Mouse (Mus musculus): Measurements from ENCODE around the gene Sfr1. TPM values are rescaled to one million over a fixed set of nuclear protein-coding genes. Genes with fewer than 3 reads are reported as not detected.

The Sfr1 gene
- polyA plus RNA-seq (2015; fragmentation: Nextera tagmentation; extraction: Ambion mirVana), result 225 and 236 TPM in 2 replicates

- under 1% methylated on average over 70 of the region's 72 CpGs for WGBS
- peak; percentile 97 for ATAC-seq (ENCODE audit: low read depth)
- no peaks in the 10 kb centered on the region for H3K9me3 ChIP-seq (ENCODE audit: control insufficient read depth, low read length)
These were observed at the start of gene Sfr1 for GRCm38 (mm10) chr19:47731071-47731881. Gene Sfr1 (plus strand): TSS chr19:47731682.

GRCm38 (mm10) chr19:47689592-47689991 lies 41.9 kb upstream of the Sfr1 start:
- WGBS, result 66% methylated on average over 7 of the region's 7 CpGs
- H3K4me1 ChIP-seq (replicated peaks; ENCODE audit: control insufficient read depth, insufficient read depth, low read length), result no peaks in the 10 kb centered on the region
- no peak overlapping the region for H3K4me3 ChIP-seq (ENCODE audit: low read length)
- no peak overlapping the region for H3K4me2 ChIP-seq (ENCODE audit: low read depth, low read length)
- H3K9ac ChIP-seq (ENCODE audit: low read length), result no peak overlapping the region
- H3K27ac ChIP-seq (ENCODE audit: low read length), result no peak overlapping the region
- ATAC-seq (ENCODE audit: low read depth), result no peak
- H3K36me3 ChIP-seq (ENCODE audit: control insufficient read depth, insufficient read depth, low read length), result no peaks in the 10 kb centered on the region
- no peaks in the 10 kb centered on the region for H3K9me3 ChIP-seq (ENCODE audit: control insufficient read depth, low read length)
- H3K27me3 ChIP-seq (ENCODE audit: control insufficient read depth, insufficient read depth, low read depth, low read length), result no peaks in the 10 kb centered on the region

More at GRCm38 (mm10) chr19:47731071-47731881, at the start of gene Sfr1:
- peak within 1 kb of the TSS; percentile 86 for H3K9ac ChIP-seq (ENCODE audit: low read length)
- peaks cover 13% of the 10 kb centered on the region for H3K4me1 ChIP-seq (replicated peaks; ENCODE audit: control insufficient read depth, insufficient read depth, low read length)
- peak within 1 kb of the TSS; percentile 74 for H3K4me2 ChIP-seq (ENCODE audit: low read depth, low read length)
- peak within 1 kb of the TSS; percentile 87 for H3K4me3 ChIP-seq (ENCODE audit: low read length)
- no peaks in the 10 kb centered on the region for H3K27me3 ChIP-seq (ENCODE audit: control insufficient read depth, insufficient read depth, low read depth, low read length)
- H3K36me3 ChIP-seq (ENCODE audit: control insufficient read depth, insufficient read depth, low read length), result peaks cover 25% of the 10 kb centered on the region
- peak within 1 kb of the TSS; percentile 96 for H3K27ac ChIP-seq (ENCODE audit: low read length)

GRCm38 (mm10) chr19:47691994-47692393 lies 39.5 kb upstream of the Sfr1 start, which contains the start of gene Col17a1:
Gene Col17a1 (minus strand): TSS chr19:47692094.
- no peaks in the 10 kb centered on the region for H3K36me3 ChIP-seq (ENCODE audit: control insufficient read depth, insufficient read depth, low read length)
- H3K27me3 ChIP-seq (ENCODE audit: control insufficient read depth, insufficient read depth, low read depth, low read length), result no peaks in the 10 kb centered on the region
- H3K9me3 ChIP-seq (ENCODE audit: control insufficient read depth, low read length), result no peaks in the 10 kb centered on the region
- ATAC-seq (ENCODE audit: low read depth), result no peak
- H3K9ac ChIP-seq (ENCODE audit: low read length), result no peak within 1 kb of the TSS
- H3K4me3 ChIP-seq (ENCODE audit: low read length), result no peak within 1 kb of the TSS
- H3K27ac ChIP-seq (ENCODE audit: low read length), result no peak within 1 kb of the TSS
- H3K4me2 ChIP-seq (ENCODE audit: low read depth, low read length), result no peak within 1 kb of the TSS
- 65% methylated on average over 6 of the region's 6 CpGs for WGBS
- no peaks in the 10 kb centered on the region for H3K4me1 ChIP-seq (replicated peaks; ENCODE audit: control insufficient read depth, insufficient read depth, low read length)

DNA sequence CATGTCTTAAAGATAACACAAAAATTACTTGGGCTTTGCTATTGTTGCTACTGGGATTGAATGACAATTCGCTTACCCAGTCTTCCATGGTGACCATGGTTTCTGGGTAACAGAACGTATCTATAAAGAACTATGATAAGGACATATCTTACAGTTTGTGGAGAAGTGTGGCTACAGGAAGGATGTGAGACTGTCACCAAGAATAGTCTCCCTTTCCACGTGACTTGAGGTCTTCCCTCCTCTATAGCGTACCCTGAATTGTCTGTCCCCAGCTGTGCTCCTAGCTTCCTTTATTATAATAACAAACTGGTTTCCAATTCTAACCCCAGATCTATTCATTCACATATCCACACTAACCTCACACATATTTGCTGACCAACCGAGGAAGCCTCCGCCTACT lies 35.8 kb upstream of the Sfr1 start:
- Histone ChIP-seq H3K27ac (ENCODE audit: low read length) (no peak overlapping the region), H3K4me3 (ENCODE audit: low read length) (no peak overlapping the region), H3K36me3 (ENCODE audit: control insufficient read depth, insufficient read depth, low read length) (no peaks in the 10 kb centered on the region), H3K4me2 (ENCODE audit: low read depth, low read length) (no peak overlapping the region), H3K4me1 (replicated peaks; ENCODE audit: control insufficient read depth, insufficient read depth, low read length) (no peaks in the 10 kb centered on the region), H3K9ac (ENCODE audit: low read length) (no peak overlapping the region), H3K9me3 (ENCODE audit: control insufficient read depth, low read length) (no peaks in the 10 kb centered on the region), H3K27me3 (ENCODE audit: control insufficient read depth, insufficient read depth, low read depth, low read length) (no peaks in the 10 kb centered on the region)
- 82% methylated on average over 6 of the region's 6 CpGs for WGBS
- ATAC-seq (ENCODE audit: low read depth), result no peak

GRCm38 (mm10) chr19:47696411-47696810 lies 35.1 kb upstream of the Sfr1 start:
- Histone ChIP-seq H3K4me3 (ENCODE audit: low read length) (no peak overlapping the region), H3K27ac (ENCODE audit: low read length) (no peak overlapping the region), H3K4me1 (replicated peaks; ENCODE audit: control insufficient read depth, insufficient read depth, low read length) (no peaks in the 10 kb centered on the region), H3K9me3 (ENCODE audit: control insufficient read depth, low read length) (no peaks in the 10 kb centered on the region), H3K4me2 (ENCODE audit: low read depth, low read length) (no peak overlapping the region), H3K36me3 (ENCODE audit: control insufficient read depth, insufficient read depth, low read length) (no peaks in the 10 kb centered on the region), H3K9ac (ENCODE audit: low read length) (no peak overlapping the region), H3K27me3 (ENCODE audit: control insufficient read depth, insufficient read depth, low read depth, low read length) (no peaks in the 10 kb centered on the region)
- WGBS, result 90% methylated on average over 8 of the region's 8 CpGs
- ATAC-seq (ENCODE audit: low read depth), result no peak

DNA sequence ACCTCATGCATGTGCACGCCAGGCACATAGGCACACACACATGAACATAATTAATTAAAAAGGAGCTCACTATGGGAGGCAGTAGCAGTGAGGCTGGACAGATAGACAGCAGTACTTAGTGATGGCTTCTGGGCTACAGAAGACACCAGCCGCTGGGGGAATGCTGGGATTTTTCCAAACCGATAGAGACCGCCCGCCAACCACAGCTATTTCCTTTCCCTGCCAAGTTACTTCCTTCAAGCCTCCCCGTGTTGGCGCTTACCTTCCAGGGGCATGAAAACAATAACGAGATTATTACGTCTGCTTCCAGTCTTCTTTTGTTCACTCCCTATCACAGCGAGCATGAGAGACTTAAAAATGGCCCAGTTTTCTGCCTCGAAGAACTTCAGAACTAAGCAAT lies 34.4 kb upstream of the Sfr1 start:
- Histone ChIP-seq H3K4me2 (ENCODE audit: low read depth, low read length) (no peak overlapping the region), H3K9me3 (ENCODE audit: control insufficient read depth, low read length) (no peaks in the 10 kb centered on the region), H3K36me3 (ENCODE audit: control insufficient read depth, insufficient read depth, low read length) (no peaks in the 10 kb centered on the region), H3K27me3 (ENCODE audit: control insufficient read depth, insufficient read depth, low read depth, low read length) (no peaks in the 10 kb centered on the region), H3K4me3 (ENCODE audit: low read length) (no peak overlapping the region), H3K9ac (ENCODE audit: low read length) (no peak overlapping the region), H3K27ac (ENCODE audit: low read length) (no peak overlapping the region), H3K4me1 (replicated peaks; ENCODE audit: control insufficient read depth, insufficient read depth, low read length) (no peaks in the 10 kb centered on the region)
- no peak for ATAC-seq (ENCODE audit: low read depth)
- 91% methylated on average over 11 of the region's 11 CpGs for WGBS

DNA sequence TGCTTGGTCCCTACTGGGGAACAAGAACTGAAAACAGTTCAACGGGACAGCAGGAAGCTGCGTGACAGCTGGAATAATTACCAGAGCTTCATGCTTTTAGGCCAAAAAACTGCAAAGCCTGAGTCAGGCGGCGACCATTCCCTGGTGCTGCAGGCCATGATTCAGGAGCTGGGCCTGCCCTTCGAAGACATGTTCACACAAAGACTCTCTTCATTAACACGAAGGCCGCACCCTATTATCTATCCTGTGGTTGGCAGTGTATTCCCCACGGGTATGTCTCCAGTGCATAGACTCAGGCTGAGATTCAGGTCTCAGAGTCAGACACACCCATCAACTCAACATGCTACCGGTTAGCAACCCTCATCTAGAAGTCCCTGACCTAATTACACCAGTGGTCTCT lies 33.2 kb upstream of the Sfr1 start:
- 77% methylated on average over 9 of the region's 9 CpGs for WGBS
- Histone ChIP-seq H3K27me3 (ENCODE audit: control insufficient read depth, insufficient read depth, low read depth, low read length) (no peaks in the 10 kb centered on the region), H3K9me3 (ENCODE audit: control insufficient read depth, low read length) (no peaks in the 10 kb centered on the region), H3K9ac (ENCODE audit: low read length) (no peak overlapping the region), H3K36me3 (ENCODE audit: control insufficient read depth, insufficient read depth, low read length) (no peaks in the 10 kb centered on the region), H3K27ac (ENCODE audit: low read length) (no peak overlapping the region), H3K4me3 (ENCODE audit: low read length) (no peak overlapping the region), H3K4me1 (replicated peaks; ENCODE audit: control insufficient read depth, insufficient read depth, low read length) (no peaks in the 10 kb centered on the region), H3K4me2 (ENCODE audit: low read depth, low read length) (no peak overlapping the region)
- ATAC-seq (ENCODE audit: low read depth), result no peak

GRCm38 (mm10) chr19:47699743-47700142 lies 31.7 kb upstream of the Sfr1 start:
- no peaks in the 10 kb centered on the region for H3K9me3 ChIP-seq (ENCODE audit: control insufficient read depth, low read length)
- no peak for ATAC-seq (ENCODE audit: low read depth)
- no peak overlapping the region for H3K4me3 ChIP-seq (ENCODE audit: low read length)
- H3K27me3 ChIP-seq (ENCODE audit: control insufficient read depth, insufficient read depth, low read depth, low read length), result no peaks in the 10 kb centered on the region
- 30% methylated on average over 9 of the region's 9 CpGs for WGBS
- no peaks in the 10 kb centered on the region for H3K36me3 ChIP-seq (ENCODE audit: control insufficient read depth, insufficient read depth, low read length)
- H3K4me1 ChIP-seq (replicated peaks; ENCODE audit: control insufficient read depth, insufficient read depth, low read length), result no peaks in the 10 kb centered on the region
- H3K4me2 ChIP-seq (ENCODE audit: low read depth, low read length), result no peak overlapping the region
- H3K9ac ChIP-seq (ENCODE audit: low read length), result no peak overlapping the region
- H3K27ac ChIP-seq (ENCODE audit: low read length), result no peak overlapping the region

DNA sequence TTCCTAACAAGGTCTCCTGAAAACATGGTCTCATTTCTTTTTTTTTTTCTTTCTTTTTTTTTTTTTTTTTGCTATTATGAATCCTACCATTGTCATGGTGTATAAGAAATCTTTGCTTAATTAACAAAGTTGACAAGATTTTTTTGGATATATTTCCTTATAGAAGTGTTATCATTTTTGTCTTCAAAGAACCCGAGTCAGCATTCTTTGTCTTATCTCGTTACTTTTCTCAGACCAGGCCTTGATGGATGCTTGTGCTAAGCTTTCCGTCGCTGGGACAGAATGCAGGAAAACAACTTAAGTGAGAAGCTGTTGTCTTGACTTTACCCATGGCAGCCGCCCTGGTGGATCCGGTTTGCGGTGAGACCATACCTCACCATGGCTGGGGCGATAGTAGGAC lies 31.0 kb upstream of the Sfr1 start:
- no peaks in the 10 kb centered on the region for H3K36me3 ChIP-seq (ENCODE audit: control insufficient read depth, insufficient read depth, low read length)

More for the DNA sequence above, 31.0 kb upstream of the Sfr1 start:
- Histone ChIP-seq H3K9me3 (ENCODE audit: control insufficient read depth, low read length) (no peaks in the 10 kb centered on the region), H3K4me3 (ENCODE audit: low read length) (no peak overlapping the region), H3K4me2 (ENCODE audit: low read depth, low read length) (no peak overlapping the region), H3K9ac (ENCODE audit: low read length) (no peak overlapping the region), H3K27ac (ENCODE audit: low read length) (no peak overlapping the region), H3K27me3 (ENCODE audit: control insufficient read depth, insufficient read depth, low read depth, low read length) (no peaks in the 10 kb centered on the region), H3K4me1 (replicated peaks; ENCODE audit: control insufficient read depth, insufficient read depth, low read length) (no peaks in the 10 kb centered on the region)
- WGBS, result 74% methylated on average over 8 of the region's 8 CpGs
- ATAC-seq (ENCODE audit: low read depth), result no peak
